Mouse (Mus musculus) heart, embryonic 15.5 days (tissue): ENCODE data around the gene Lasp1. TPM values are rescaled to one million over a fixed set of nuclear protein-coding genes. Genes with fewer than 3 reads are reported as not detected.
"Not testable (repeated sequence)": the region's sequence is repeated elsewhere in the genome, so short reads cannot be mapped to it uniquely, and the experiment has no call there.

Experiments used
- ATAC-seq: fragments of 200-750 bp; cut with Nextera tagmentation; replicated peaks from 2 replicates; pipeline ENCODE4 v1.8.0; 2017; ENCODE audit warnings: low read depth, moderate TSS enrichment; ENCODE audit not compliant: insufficient number of reproducible peaks, insufficient read depth, low FRiP score
- H3K27ac ChIP-seq: fragments of 300-500 bp; sonication (generic); 2 replicates; pipeline ENCODE4 v1.5.1; 2015; ENCODE audit warnings: mild to moderate bottlenecking, inconsistent platforms
- H3K27me3 ChIP-seq: fragments of 300-500 bp; sonication (generic); 2 replicates; pipeline ENCODE4 v1.6.1; 2015; ENCODE audit warnings: inconsistent platforms
- H3K36me3 ChIP-seq: fragments of 300-500 bp; sonication (generic); 2 replicates; pipeline ENCODE4 v1.6.1; 2015; ENCODE audit warnings: mild to moderate bottlenecking, inconsistent platforms
- H3K4me1 ChIP-seq: fragments of 300-500 bp; sonication (generic); replicated peaks from 2 replicates; pipeline ENCODE4 v1.6.1; 2015; ENCODE audit warnings: inconsistent platforms
- H3K4me2 ChIP-seq: fragments of 300-500 bp; sonication (generic); 2 replicates; pipeline ENCODE4 v1.6.1; 2015; ENCODE audit warnings: inconsistent platforms, mild to moderate bottlenecking, moderate library complexity
- H3K4me3 ChIP-seq: fragments of 300-500 bp; sonication (generic); 2 replicates; pipeline ENCODE4 v1.5.1; 2015; ENCODE audit warnings: mild to moderate bottlenecking, inconsistent platforms
- H3K9ac ChIP-seq: fragments of 300-500 bp; sonication (generic); 2 replicates; pipeline ENCODE4 v1.6.1; 2015; ENCODE audit warnings: mild to moderate bottlenecking, inconsistent platforms
- H3K9me3 ChIP-seq: fragments of 300-500 bp; sonication (generic); replicated peaks from 2 replicates; pipeline ENCODE4 v1.6.1; 2016; ENCODE audit warnings: inconsistent platforms
- WGBS: fragments of 180-500 bp; shearing (Covaris S2); methylation state at CpG from one replicate; pipeline ENCODE4 v1.1.7; 2015; ENCODE audit warnings: mixed read lengths; 5-methylcytosine and 5-hydroxymethylcytosine counted together
- polyA plus RNA-seq: library from polyadenylated mRNA; unstranded; fragments of >200 nt; fragmentation: Nextera tagmentation; extraction: Ambion mirVana; gene quantifications from 2 replicates; pipeline ENCODE4 v1.2.1, GENCODE M21; 2015

Gene Lasp1
- polyA plus RNA-seq, 1 experiment from 2014 or later, result 40.3 TPM

GRCm38 (mm10) chr11:97777129-97777529 lies 21.7 kb upstream of the Lasp1 start:
- Histone ChIP-seq H3K4me1 (peaks cover 19% of the 10 kb centered on the region), H3K36me3 (peaks cover 55% of the 10 kb centered on the region), H3K27ac (no peak overlapping the region), H3K9me3 (no peaks in the 10 kb centered on the region), H3K4me3 (no peak overlapping the region), H3K27me3 (no peaks in the 10 kb centered on the region), H3K4me2 (no peak overlapping the region), H3K9ac (no peak overlapping the region)
- WGBS, result 42% methylated on average over 2 of the region's 2 CpGs
- no peak for ATAC-seq

DNA sequence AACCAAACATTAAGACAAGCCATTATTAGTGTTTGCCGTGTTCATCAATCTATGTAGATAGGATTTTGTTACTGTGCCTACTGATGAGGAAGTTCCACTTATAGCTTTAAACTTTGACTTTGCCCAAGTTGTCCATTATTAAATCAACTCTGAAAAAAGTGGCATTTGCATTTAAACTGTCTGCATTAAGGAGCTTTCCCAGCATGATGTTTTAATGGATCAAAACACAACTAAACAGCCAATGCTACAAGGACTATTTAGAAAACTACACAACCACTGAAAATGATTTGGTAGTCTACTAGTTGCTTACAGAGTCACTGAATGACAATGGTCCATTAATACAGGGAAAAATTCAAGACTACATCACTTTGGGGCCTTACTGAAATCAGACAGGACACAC lies 19.9 kb upstream of the Lasp1 start:
- WGBS, result 98% methylated on average over 1 of the region's 1 CpGs
- Histone ChIP-seq H3K9me3 (no peaks in the 10 kb centered on the region), H3K4me1 (peaks cover 22% of the 10 kb centered on the region), H3K4me2 (no peak overlapping the region), H3K27ac (no peak overlapping the region), H3K9ac (no peak overlapping the region), H3K36me3 (peaks cover 55% of the 10 kb centered on the region), H3K27me3 (no peaks in the 10 kb centered on the region), H3K4me3 (no peak overlapping the region)
- no peak for ATAC-seq

DNA sequence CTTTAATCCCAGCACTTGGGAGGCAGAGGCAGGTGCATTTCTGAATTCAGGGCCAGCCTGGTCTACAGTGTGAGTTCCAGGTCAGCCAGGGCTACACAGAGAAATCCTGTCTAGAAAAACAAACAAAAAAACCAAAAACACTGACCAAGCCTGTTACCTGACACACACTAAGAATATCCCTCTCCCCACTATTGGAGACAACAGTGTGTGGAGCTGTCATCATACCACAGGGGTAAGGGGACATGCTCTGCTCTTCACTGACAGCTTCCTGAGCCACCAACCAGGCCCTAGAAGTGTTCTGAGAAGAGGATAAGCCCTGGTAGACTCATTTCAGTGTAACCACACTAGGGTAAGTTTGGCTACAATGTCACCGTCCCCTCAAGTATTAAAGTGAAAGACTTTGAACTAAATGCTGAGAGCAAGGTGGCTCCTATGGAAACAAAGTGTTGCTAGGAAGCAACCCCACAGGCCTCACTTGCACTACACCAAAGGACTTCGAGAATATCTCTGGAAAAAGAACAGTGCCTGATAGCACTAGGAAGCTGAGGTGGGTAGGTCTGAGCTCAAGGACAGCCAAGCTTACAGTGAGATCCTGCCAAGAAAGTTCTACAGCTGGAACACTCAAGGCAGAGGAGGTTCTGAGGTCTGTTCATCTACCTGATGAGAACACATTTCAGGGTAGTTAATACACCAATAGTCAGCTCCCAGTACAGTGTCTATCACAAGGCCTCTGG lies 18.7 kb upstream of the Lasp1 start:
- WGBS, result 60% methylated on average over 2 of the region's 2 CpGs
- H3K27ac ChIP-seq, result no peak overlapping the region
- peak overlapping the region; percentile 98; the same call in 1 of the 2 replicates for H3K9ac ChIP-seq
- H3K4me3 ChIP-seq, result peak overlapping the region; percentile 84
- H3K27me3 ChIP-seq, result no peaks in the 10 kb centered on the region
- H3K4me2 ChIP-seq, result peak overlapping the region; percentile 69
- no peak for ATAC-seq
- H3K36me3 ChIP-seq, result peaks cover 55% of the 10 kb centered on the region
- no peaks in the 10 kb centered on the region for H3K9me3 ChIP-seq
- peaks cover 22% of the 10 kb centered on the region for H3K4me1 ChIP-seq

GRCm38 (mm10) chr11:97781478-97781831 lies 17.3 kb upstream of the Lasp1 start:
- WGBS, result 1% methylated on average over 11 of the region's 11 CpGs
- H3K9ac ChIP-seq, result peak overlapping the region; percentile 98
- H3K4me3 ChIP-seq, result peak overlapping the region; percentile 84
- H3K36me3 ChIP-seq, result peaks cover 45% of the 10 kb centered on the region
- no peak for ATAC-seq
- peak overlapping the region; percentile 69 for H3K4me2 ChIP-seq
- H3K27me3 ChIP-seq, result no peaks in the 10 kb centered on the region
- no peaks in the 10 kb centered on the region for H3K9me3 ChIP-seq
- peak overlapping the region; percentile 90 for H3K27ac ChIP-seq
- H3K4me1 ChIP-seq, result peaks cover 22% of the 10 kb centered on the region

DNA sequence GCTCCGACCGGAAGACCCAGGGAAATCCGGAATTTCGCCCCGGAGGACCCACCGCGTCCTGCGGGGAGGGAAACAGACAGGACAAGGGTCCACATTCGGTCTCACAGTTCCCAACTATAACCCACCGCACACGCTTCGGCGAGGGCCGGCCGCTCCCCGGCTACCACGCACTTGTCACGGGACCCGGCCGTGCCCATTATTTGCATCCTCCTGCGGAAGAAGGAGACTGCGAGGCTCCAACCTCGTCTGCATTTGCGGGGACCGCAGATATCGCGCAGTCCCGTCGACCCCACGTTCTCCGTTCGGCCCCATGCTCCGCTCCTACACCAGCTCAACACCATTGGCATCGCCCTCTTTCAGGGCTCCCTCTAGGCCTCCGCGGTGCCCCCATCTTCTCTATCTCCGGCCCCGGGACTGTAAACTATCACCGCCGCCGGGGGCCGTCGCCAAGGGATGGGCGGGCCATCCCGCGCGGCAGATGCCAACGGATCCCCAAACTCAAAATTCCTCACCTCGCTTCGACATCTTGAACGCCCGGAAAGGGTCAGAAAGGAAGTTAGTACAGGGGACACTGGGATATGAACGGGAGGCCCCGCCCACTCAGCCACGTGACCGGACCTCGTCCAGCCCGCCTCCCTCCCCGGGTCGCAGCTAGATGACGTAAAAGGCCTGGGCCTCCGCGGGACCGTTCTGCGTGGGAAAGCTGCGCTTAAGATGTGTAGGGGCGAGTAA lies 16.8 kb upstream of the Lasp1 start, which contains the start of gene Rpl23:
TSS of gene Rpl23 (minus strand) at position 606 of the 732 bp plus-strand sequence.
- Histone ChIP-seq H3K9me3 (no peaks in the 10 kb centered on the region), H3K9ac (peak within 1 kb of the TSS; percentile 98), H3K4me1 (peaks cover 22% of the 10 kb centered on the region), H3K36me3 (peaks cover 39% of the 10 kb centered on the region), H3K27ac (peak within 1 kb of the TSS; percentile 90), H3K27me3 (no peaks in the 10 kb centered on the region), H3K4me3 (peak within 1 kb of the TSS; percentile 84), H3K4me2 (peak within 1 kb of the TSS; percentile 69)
- under 1% methylated on average over 67 of the region's 67 CpGs for WGBS
- ATAC-seq, result peak; percentile 96

DNA sequence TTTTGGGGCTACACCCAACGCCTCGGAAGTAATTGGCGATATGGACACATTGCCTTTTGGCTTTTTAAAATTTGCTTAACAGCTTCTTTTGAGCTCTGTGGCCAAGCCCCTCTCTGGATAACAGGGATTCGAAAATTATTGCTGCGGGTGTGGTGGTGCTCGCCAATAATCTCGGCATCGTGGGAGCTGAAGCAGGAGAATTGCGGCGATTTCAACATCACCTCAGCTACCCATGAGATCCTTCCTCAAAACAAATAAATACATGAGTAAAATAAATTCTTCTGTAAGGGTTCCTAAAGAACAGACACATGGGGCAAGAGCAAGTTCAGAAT lies 16.3 kb upstream of the Lasp1 start:
- ATAC-seq, result no peak
- Histone ChIP-seq H3K9me3 (no peaks in the 10 kb centered on the region), H3K27me3 (no peaks in the 10 kb centered on the region), H3K9ac (peak overlapping the region; percentile 98), H3K4me1 (peaks cover 22% of the 10 kb centered on the region), H3K4me2 (peak overlapping the region; percentile 69), H3K36me3 (peaks cover 34% of the 10 kb centered on the region), H3K4me3 (peak overlapping the region; percentile 84), H3K27ac (peak overlapping the region; percentile 90)
- under 1% methylated on average over 10 of the region's 10 CpGs for WGBS

- no peaks in the 10 kb centered on the region for H3K9me3 ChIP-seq
- H3K4me3 ChIP-seq, result no peak overlapping the region
- H3K27me3 ChIP-seq, result no peaks in the 10 kb centered on the region
- no peak overlapping the region for H3K9ac ChIP-seq
- no peak for ATAC-seq
- H3K27ac ChIP-seq, result no peak overlapping the region
- 85% methylated on average over 3 of the region's 3 CpGs for WGBS
- H3K4me1 ChIP-seq, result peaks cover 3% of the 10 kb centered on the region; the same call in 1 of the 2 replicates
- no peak overlapping the region for H3K4me2 ChIP-seq
- no peaks in the 10 kb centered on the region for H3K36me3 ChIP-seq
Observed at GRCm38 (mm10) chr11:97787961-97788360, 10.8 kb upstream of the Lasp1 start.

DNA sequence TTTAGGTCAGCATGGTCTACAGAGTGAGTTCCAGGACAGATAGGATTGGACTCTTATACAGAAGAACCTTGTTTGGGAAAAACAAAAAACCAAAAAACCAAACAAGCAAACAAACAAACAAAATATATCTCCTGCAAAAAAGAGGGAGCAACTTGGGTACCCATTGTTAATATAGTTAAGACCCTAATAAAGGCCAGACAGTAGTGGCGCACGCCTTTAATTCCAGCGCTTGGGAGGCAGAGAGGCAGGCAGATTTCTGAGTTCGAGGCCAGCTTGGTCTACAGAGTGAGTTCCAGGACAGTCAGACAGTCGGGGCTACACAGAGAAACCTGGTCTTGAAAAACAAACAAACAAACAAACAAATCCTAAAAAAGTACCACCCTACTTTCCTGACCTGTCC lies 9.1 kb upstream of the Lasp1 start:
- WGBS, result 78% methylated on average over 5 of the region's 5 CpGs
- Histone ChIP-seq H3K9ac (no peak overlapping the region), H3K4me2 (no peak overlapping the region), H3K27ac (no peak overlapping the region), H3K27me3 (no peaks in the 10 kb centered on the region), H3K4me3 (no peak overlapping the region), H3K4me1 (no peaks in the 10 kb centered on the region), H3K9me3 (no peaks in the 10 kb centered on the region), H3K36me3 (no peaks in the 10 kb centered on the region)
- no peak for ATAC-seq

GRCm38 (mm10) chr11:97790778-97791438 lies 7.9 kb upstream of the Lasp1 start:
- not testable (repeated sequence) for H3K9me3 ChIP-seq, H3K4me2 ChIP-seq, H3K27ac ChIP-seq, H3K36me3 ChIP-seq, H3K4me1 ChIP-seq, H3K4me3 ChIP-seq, H3K27me3 ChIP-seq, ATAC-seq, H3K9ac ChIP-seq
- WGBS, result 78% methylated on average over 2 of the region's 2 CpGs

DNA sequence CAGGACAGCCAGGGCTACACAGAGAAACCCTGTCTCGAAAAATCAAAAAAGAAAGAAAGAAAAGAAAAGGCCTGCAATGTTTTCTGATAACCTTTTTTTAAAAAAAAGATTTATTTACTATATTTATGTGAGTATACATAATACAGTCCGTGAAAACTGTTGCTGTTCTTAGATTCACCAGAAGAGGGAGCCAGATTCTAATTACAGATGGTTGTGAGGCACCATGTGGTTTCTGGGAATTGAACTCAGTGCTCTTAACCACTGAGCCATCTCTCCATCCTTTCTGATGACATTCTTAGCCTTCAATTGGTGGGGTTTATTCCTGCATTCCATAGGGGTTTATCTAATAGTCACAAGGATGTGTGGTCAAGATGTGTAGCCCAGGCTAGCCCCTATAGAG lies 5.6 kb upstream of the Lasp1 start:
- Histone ChIP-seq H3K9me3 (no peaks in the 10 kb centered on the region), H3K4me3 (no peak overlapping the region), H3K27me3 (no peaks in the 10 kb centered on the region), H3K4me1 (peaks cover 1% of the 10 kb centered on the region; the same call in 1 of the 2 replicates), H3K9ac (no peak overlapping the region), H3K36me3 (no peaks in the 10 kb centered on the region), H3K27ac (no peak overlapping the region), H3K4me2 (no peak overlapping the region)
- 2% methylated on average over 2 of the region's 2 CpGs for WGBS
- ATAC-seq, result no peak

DNA sequence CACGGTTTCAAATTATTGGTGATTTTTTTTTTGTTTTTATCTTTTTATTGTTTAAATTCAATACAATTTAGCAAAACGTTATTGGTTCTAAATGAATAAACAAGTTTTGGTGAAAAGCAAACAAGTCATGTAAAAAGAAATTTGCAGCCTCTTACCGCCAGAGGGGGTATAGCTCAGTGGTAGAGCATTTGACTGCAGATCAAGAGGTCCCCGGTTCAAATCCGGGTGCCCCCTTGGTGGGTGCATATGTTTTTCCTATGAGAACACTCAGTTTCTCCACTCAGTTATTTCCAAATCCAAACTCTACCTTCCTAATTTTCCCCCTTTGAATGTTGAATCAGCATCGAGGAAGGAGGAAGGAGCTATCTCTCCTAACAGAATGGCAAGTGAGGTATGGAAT lies 1.9 kb upstream of the Lasp1 start:
- H3K4me1 ChIP-seq, result peaks cover 20% of the 10 kb centered on the region
- no peaks in the 10 kb centered on the region for H3K27me3 ChIP-seq
- no peak overlapping the region for H3K27ac ChIP-seq
- H3K9ac ChIP-seq, result no peak overlapping the region
- no peak overlapping the region for H3K4me2 ChIP-seq
- no peaks in the 10 kb centered on the region for H3K9me3 ChIP-seq
- no peaks in the 10 kb centered on the region for H3K36me3 ChIP-seq
- 5% methylated on average over 6 of the region's 6 CpGs for WGBS
- no peak for ATAC-seq
- no peak overlapping the region for H3K4me3 ChIP-seq
